Mouse (Mus musculus): ENCODE measurements around the gene Dmpk.

DNA sequence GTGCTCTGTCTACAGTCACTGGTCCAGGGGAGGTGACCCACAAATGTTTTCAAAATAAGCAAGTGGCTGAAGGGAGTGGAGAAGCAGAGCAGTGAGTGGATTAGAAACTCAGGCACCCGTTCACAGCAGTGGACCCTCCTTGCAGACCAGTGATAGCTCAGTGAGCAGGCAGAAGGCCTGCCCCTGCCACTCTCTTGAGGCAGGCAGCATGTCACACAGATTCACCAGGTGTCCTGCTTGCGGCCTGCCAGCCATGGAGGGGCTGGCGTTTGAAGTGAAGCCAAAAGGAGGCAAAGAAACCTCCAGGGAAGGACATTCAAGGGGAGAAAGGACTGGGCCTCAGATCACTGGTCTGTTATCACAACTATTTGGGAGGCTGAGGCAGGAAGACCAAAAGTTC lies 4.9 kb upstream of the Dmpk start:
- TF ChIP-seq USF1 (IDR thresholded peaks at IDR 0.05; ENCODE audit: low read depth) (no peak), MAX (IDR thresholded peaks at IDR 0.05; ENCODE audit: low read depth) (no peak), MYOG (IDR thresholded peaks at IDR 0.05; ENCODE audit: control insufficient read depth in 1 of 3, insufficient read depth in 1 of 3, insufficient read length in 2 of 3, low read depth in 2 of 3) (no peak), TCF12 (IDR thresholded peaks at IDR 0.05; ENCODE audit: insufficient read depth, poor library complexity, severe bottlenecking) (no peak), POLR2A (IDR thresholded peaks at IDR 0.05; ENCODE audit: insufficient read length, low read depth) (no peak), E2F4 (IDR thresholded peaks at IDR 0.05; ENCODE audit: insufficient read depth) (no peak), TCF3 (IDR thresholded peaks at IDR 0.05; ENCODE audit: insufficient read length, low read depth) (no peak), SRF (IDR thresholded peaks at IDR 0.05; ENCODE audit: control insufficient read depth, insufficient read length, low read depth) (no peak)
